Mouse (Mus musculus) gastrocnemius, postnatal 36 days (tissue): ENCODE measurements around the gene Adam15. TPM values are rescaled to one million over a fixed set of nuclear protein-coding genes. Genes with fewer than 3 reads are reported as not detected.

Experiments
- DNase-seq, 2 experiments: peaks; one replicate each; pipeline ENCODE4 v3.0.0; 2022
- intact Hi-C: fragments of 180-260 bp; cut with DNase I; formaldehyde crosslinking; loops from one replicate; pipeline ENCODE4 v1.15.1; 2025
- total RNA-seq, 2 experiments: library from RNA; stranded (reverse); gene quantifications; 2 replicates each; pipeline ENCODE4 v1.2.3; 2021

Adam15 gene
- total RNA-seq, 2 experiments from 2014 or later: 15.8 to 23.2 TPM

- intact Hi-C loops: no loop called here
- no peak for DNase-seq
Observed at GRCm38 (mm10) chr3:89385451-89385850, 35.7 kb upstream of the Adam15 start.

DNA sequence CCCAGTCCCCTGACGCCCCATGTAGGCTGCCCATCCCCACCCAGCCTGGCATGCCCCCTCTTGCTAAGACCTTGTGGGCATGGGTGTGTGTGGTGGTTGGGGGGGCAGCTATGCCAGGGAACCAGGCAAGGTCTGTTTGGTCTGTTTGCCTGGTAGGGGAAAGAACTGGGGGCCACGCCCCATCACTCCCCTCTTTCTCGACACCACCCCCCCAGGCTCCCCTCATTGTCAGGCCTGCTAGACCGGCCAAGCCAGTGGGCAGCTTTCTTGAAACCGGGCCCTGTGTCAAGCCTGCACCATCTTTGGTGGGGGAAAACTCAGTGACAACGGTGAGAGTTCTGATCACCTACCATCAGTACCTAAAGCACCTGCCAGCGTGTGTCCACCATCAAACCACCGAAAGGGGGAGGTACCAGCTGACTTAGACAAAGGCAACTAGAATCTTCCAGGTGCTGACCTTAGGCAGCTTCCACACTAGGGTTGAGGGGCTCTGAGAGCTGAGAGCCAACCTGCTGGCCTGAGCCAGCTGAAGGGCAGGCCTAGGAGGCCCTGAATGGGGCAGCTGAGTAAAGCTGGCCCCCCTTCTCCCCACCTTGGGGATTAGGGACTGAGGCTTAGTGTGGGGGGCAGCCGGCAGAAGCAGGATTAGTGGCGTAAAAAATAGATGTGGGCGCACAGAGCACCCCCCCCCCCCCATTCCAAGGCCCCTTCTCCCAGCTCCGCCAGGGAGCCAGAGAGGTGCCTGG is 34.7 kb upstream of the Adam15 start:
- intact Hi-C loops: no loop called here
- no peak for DNase-seq

DNA sequence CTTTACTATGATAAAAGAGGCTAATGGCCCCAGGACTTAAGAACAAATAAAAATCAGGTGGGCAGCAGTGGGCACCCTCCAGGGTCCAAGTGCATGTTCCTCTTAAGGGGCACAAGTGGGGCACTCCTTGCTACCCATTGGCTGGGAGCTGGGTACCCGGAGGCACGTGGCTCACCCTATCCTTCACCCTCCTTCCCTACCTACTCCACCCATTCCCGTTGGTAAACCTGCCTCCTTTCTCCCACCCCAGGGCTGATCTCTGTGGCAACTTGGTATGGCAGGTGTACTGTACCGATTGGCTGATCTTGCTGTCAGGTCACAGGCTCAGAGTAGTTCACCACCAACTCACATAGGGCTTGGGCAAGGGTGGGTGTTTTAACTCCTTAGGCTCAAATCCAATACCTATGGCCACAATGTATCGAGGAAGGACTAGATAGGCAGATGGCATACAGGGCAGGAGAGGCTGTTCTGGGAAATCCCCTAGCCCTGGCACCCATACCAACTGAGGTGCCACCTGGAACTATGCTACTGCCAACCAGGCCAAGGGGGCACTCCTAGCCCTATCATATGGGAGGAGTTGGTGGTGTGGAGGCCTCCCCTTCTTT is 34.0 kb upstream of the Adam15 start:
- no peak for DNase-seq
- intact Hi-C loops: no loop called here

- DNase-seq: no peak
- intact Hi-C loops: no loop called here
Observed at GRCm38 (mm10) chr3:89382950-89383349, 33.2 kb upstream of the Adam15 start.

GRCm38 (mm10) chr3:89382033-89382882 is 32.5 kb upstream of the Adam15 start:
- no peak for DNase-seq
- intact Hi-C loops: no loop called here

- intact Hi-C loops: no loop called here
Observed at GRCm38 (mm10) chr3:89381233-89381632, 31.4 kb upstream of the Adam15 start.

GRCm38 (mm10) chr3:89380711-89381110 is 30.9 kb upstream of the Adam15 start:
- intact Hi-C loops: no loop called here
- no peak for DNase-seq

More at GRCm38 (mm10) chr3:89381233-89381632, 31.4 kb upstream of the Adam15 start:
- DNase-seq: no peak

DNA sequence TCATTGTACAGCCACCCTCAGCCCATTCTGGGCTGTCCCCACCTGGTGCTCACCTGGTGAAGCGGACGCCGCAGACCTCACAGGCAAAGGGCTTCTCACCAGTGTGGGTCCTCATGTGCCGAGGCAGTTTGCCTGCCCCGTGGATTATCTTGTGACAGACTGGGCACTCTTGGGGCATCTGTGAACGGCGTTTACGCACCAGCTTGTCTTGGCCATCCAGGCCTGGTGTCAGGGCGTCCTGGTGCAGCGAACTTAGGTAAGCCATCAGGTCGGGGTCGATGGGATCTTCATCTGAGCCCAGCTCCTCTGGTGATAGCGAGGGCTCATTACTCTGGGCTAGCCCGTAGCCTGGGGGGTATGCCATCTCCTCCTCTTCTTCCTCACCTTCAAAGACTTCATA is 30.5 kb upstream of the Adam15 start:
- DNase-seq: no peak
- intact Hi-C loops: no loop called here

- intact Hi-C loops: loop anchor here (5.0 kb wide), 1 partner anchor 108 kb away; no protein-coding TSS in a partner anchor
Observed at GRCm38 (mm10) chr3:89379388-89380131, 29.8 kb upstream of the Adam15 start.

GRCm38 (mm10) chr3:89378394-89379067 is 28.7 kb upstream of the Adam15 start:
- DNase-seq: peak; percentile 77 to 81
- intact Hi-C loops: loop anchor here (5.0 kb wide), 1 partner anchor 109 kb away; no protein-coding TSS in a partner anchor

More at GRCm38 (mm10) chr3:89379388-89380131, 29.8 kb upstream of the Adam15 start:
- no peak for DNase-seq

GRCm38 (mm10) chr3:89377831-89378230 is 28.0 kb upstream of the Adam15 start:
- intact Hi-C loops: loop anchor here (5.0 kb wide), 1 partner anchor 109 kb away; no protein-coding TSS in a partner anchor
- no peak for DNase-seq

DNA sequence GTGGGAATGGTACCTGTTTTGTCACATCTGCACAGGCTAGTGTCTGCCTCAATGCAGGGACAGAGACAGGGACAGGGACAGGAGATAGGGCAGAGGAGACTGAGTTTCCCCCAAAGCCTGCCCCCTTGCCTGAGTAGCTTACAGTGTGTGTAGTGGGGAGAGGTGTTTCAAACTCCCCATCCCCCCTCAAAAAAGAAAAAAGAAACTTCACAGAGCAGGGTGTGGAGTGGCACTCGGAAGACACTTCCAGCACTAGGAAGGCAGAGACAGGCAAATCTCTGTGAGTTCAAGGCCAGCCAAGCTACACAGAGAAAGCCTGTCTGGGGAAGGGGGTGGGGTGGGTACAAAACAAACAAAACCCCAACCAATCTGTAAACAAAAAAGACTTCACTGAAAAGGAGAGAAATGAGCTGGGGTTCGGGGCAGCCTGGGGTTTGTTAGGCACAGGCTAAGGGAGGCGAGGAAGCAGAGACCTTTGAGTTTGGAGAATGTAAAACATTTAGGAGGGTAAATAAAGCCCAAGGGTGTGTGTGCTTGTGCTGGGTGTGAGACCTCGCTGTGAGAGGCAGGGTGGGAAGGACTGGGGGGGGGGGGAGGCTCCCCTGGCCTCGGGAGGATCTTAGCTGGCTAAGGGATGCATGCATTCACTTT is 23.9 kb upstream of the Adam15 start:
- DNase-seq: no peak
- intact Hi-C loops: no loop called here

- intact Hi-C loops: loop anchor here (10.0 kb wide), 1 partner anchor 327 kb away; no protein-coding TSS in a partner anchor
Observed at GRCm38 (mm10) chr3:89367338-89367737, 17.5 kb upstream of the Adam15 start.

GRCm38 (mm10) chr3:89365486-89366414 is 16.0 kb upstream of the Adam15 start:
- DNase-seq: no peak
- intact Hi-C loops: loop anchor here (10.0 kb wide), 1 partner anchor 329 kb away; no protein-coding TSS in a partner anchor

More at GRCm38 (mm10) chr3:89367338-89367737, 17.5 kb upstream of the Adam15 start:
- DNase-seq: no peak

- intact Hi-C loops: loop anchor here (10.0 kb wide), 1 partner anchor 330 kb away; no protein-coding TSS in a partner anchor
- no peak for DNase-seq
Observed at GRCm38 (mm10) chr3:89365153-89365485, 15.3 kb upstream of the Adam15 start, which contains the start of gene Dcst1. Gene Dcst1, minus strand, starts transcription at chr3:89365253.

DNA sequence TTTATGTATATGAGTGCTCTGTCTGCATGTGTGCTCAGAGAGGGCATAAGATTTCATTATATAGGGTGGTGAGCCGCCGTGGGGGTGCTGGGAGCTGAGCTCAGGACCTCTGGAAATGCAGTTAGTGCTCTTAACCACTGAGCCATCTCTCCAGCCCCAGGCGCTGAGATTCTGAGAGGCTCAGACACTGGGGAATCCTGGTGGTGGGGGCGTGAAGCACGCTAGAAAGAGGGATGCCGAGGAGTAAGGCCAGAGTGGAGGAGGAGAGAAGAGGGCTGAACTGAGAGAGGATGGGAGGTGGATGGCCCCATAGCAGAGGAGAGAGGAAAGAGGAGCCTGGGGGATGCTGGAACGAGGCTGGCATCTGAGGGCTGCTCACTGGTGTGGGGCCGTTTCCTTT is 14.8 kb upstream of the Adam15 start:
- intact Hi-C loops: loop anchor here (10.0 kb wide), 1 partner anchor 330 kb away; no protein-coding TSS in a partner anchor
- no peak for DNase-seq

DNA sequence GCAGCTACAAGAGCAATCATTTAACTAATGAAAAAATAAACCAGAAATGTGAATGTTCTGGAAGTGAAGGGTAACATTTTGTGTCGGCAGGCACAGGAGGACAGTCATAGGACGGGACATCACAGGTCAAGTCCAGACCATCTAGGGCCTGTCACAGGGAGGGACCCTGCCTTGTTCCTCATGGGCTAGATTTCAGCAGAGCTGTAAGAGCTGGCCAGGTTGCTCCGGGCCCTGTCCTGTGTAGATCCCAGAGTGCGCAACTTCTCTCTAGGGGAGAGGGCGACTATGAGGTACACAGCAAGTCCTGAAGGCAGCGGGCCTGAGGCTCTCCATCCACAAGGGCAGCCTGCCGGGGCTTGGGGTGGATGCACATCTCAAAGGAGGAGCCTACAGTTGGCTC is 11.9 kb upstream of the Adam15 start, which contains the start of gene Dcst2:
Gene Dcst2 (plus strand): TSS at position 301 of the 400 bp plus-strand sequence.
- intact Hi-C loops: loop anchor here (10.0 kb wide), 1 partner anchor 333 kb away; no protein-coding TSS in a partner anchor
- no peak for DNase-seq
